8 mouse cellular contexts compared by ENCODE assay signal in the genomic region with DNA sequence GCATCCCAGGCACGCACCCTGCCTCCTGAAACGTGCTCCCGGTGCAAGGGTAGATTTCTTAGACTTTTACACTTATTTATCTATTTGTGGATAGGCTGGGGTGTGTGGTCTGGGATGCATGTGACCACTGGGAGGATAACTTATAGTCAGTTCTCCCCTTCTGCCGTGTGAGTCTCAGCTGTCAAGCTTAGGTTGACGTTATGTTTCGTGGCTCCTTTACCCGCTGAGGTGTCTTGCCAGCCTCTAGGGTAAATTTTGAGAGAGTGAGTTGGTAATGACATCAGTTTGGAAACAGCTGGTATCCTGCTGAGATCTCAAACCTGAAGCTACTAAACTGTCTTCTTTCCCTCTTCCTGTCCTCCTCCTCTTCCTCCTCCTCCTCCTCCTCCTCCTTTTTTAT. TPM values are rescaled to one million over a fixed set of nuclear protein-coding genes. Genes with fewer than 3 reads are reported as not detected.
A peak's percentile ranks its signal among the peaks of the same experiment; 100 is the strongest.
DNase-seq lines count a peak whose midpoint lies in the region; ATAC-seq and TF ChIP-seq lines count a peak whose summit lies in the region.

No protein-coding gene starts in this region.

- peak overlapping the region; percentile 48 for H3K4me3 ChIP-seq in heart, embryonic 13.5 days
- H3K4me3 ChIP-seq in E14TG2a.4 (replicated peaks; ENCODE audit: low read length): peak overlapping the region; percentile 65
- peak overlapping the region; percentile 38 for H3K4me3 ChIP-seq in forebrain, embryonic 16.5 days (replicated peaks; ENCODE audit: low read length)
- H3K4me3 ChIP-seq in megakaryocyte, embryonic 14.5 days (replicated peaks): peak overlapping the region; percentile 2

- peak overlapping the region; percentile 72 for H3K4me2 ChIP-seq in heart, embryonic 13.5 days
- H3K4me2 ChIP-seq in forebrain, embryonic 16.5 days (ENCODE audit: low read length): peak overlapping the region; percentile 60

- no peak for DNase-seq in heart, postnatal 14 days
- DNase-seq in Muller cell, postnatal 12 days (ENCODE audit: inconsistent ontology term): no peak
- no peak for DNase-seq in adrenal gland, adult 18-20 months (ENCODE audit: low spot score in 2 of 2)
- DNase-seq in urinary bladder, postnatal 4 days (ENCODE audit: low spot score in 2 of 2): no peak

- peak overlapping the region; percentile 79 for H3K9ac ChIP-seq in heart, embryonic 13.5 days
- 0 out of 2 replicates have a peak overlapping the region, but pooled peaks have one; percentile 38 for H3K9ac ChIP-seq in forebrain, embryonic 16.5 days (replicated peaks; ENCODE audit: low read depth, low read length)

- ATAC-seq in heart, embryonic 13.5 days (ENCODE audit: extremely low read depth, insufficient number of reproducible peaks, low FRiP score, low TSS enrichment): no peak
- no peak for ATAC-seq in forebrain, embryonic 16.5 days

- H3K27me3 ChIP-seq in heart, embryonic 13.5 days (replicated peaks): no peaks in the 10 kb centered on the region
- H3K27me3 ChIP-seq in E14TG2a.4 (ENCODE audit: insufficient read depth, low read length): no peaks in the 10 kb centered on the region
- no peaks in the 10 kb centered on the region for H3K27me3 ChIP-seq in forebrain, embryonic 16.5 days (replicated peaks; ENCODE audit: control insufficient read depth, insufficient read depth, low read length)
- H3K27me3 ChIP-seq in megakaryocyte, embryonic 14.5 days (replicated peaks): peaks cover 1% of the 10 kb centered on the region

- peaks cover 8% of the 10 kb centered on the region; the same call in 1 of the 2 replicates for H3K36me3 ChIP-seq in heart, embryonic 13.5 days
- H3K36me3 ChIP-seq in E14TG2a.4 (ENCODE audit: insufficient read depth, low read length): no peaks in the 10 kb centered on the region
- H3K36me3 ChIP-seq in forebrain, embryonic 16.5 days (ENCODE audit: control insufficient read depth, insufficient read depth): no peaks in the 10 kb centered on the region
- H3K36me3 ChIP-seq in megakaryocyte, embryonic 14.5 days (replicated peaks; ENCODE audit: low read length): no peaks in the 10 kb centered on the region

- H3K9me3 ChIP-seq in heart, embryonic 13.5 days: no peaks in the 10 kb centered on the region
- no peaks in the 10 kb centered on the region for H3K9me3 ChIP-seq in E14TG2a.4 (ENCODE audit: low read length)
- H3K9me3 ChIP-seq in forebrain, embryonic 16.5 days (ENCODE audit: control insufficient read depth, low read length): no peaks in the 10 kb centered on the region
- H3K9me3 ChIP-seq in megakaryocyte, embryonic 14.5 days: no peaks in the 10 kb centered on the region

- TF ChIP-seq CTCF in E14TG2a.4 (conservative IDR thresholded peaks at IDR 0.05; ENCODE audit: low read length): no peak

- H3K4me1 ChIP-seq in heart, embryonic 13.5 days: peaks cover 32% of the 10 kb centered on the region
- peaks cover 45% of the 10 kb centered on the region for H3K4me1 ChIP-seq in E14TG2a.4 (replicated peaks; ENCODE audit: low read depth, low read length)
- peaks cover 13% of the 10 kb centered on the region for H3K4me1 ChIP-seq in forebrain, embryonic 16.5 days (replicated peaks; ENCODE audit: control insufficient read depth, insufficient read depth, low read length)
- H3K4me1 ChIP-seq in megakaryocyte, embryonic 14.5 days: peaks cover 25% of the 10 kb centered on the region

- peak overlapping the region; percentile 74 for H3K27ac ChIP-seq in heart, embryonic 13.5 days (replicated peaks)
- H3K27ac ChIP-seq in forebrain, embryonic 16.5 days (ENCODE audit: low read length): no peak overlapping the region; the same call in 1 of the 2 replicates

- intact Hi-C loops in heart, postnatal 14 days (cut with DNase I): no loop called here

- 27% methylated on average over 7 of the region's 7 CpGs for WGBS in heart, embryonic 13.5 days
- 18% methylated on average over 7 of the region's 7 CpGs for WGBS in forebrain, embryonic 16.5 days

RNA-seq across cellular contexts. Expression of a gene that starts 3.6 kb away (rescaled TPM):
- 1.6 and 2.2 TPM in 2 replicates for polyA plus RNA-seq in heart, embryonic 13.5 days (2015; fragmentation: Nextera tagmentation; extraction: Ambion mirVana)
- total RNA-seq in heart, postnatal 14 days (2021): under 1 TPM; 0.31 to 0.90 TPM
- not detected in 2 replicates for polyA plus RNA-seq in forebrain, embryonic 16.5 days (2015; fragmentation: Nextera tagmentation; extraction: Ambion mirVana)
- polyA plus RNA-seq in megakaryocyte, embryonic 14.5 days (2012; ENCODE audit: insufficient read depth, low replicate concordance): 2.6 TPM in 1 of 2 replicates, not detected in the other
- total RNA-seq in adrenal gland, adult 18-20 months (2021): under 1 TPM in 1 of 2 experiments, not detected in 1; 0.96 TPM

RNA-seq across cellular contexts. Expression of a gene that starts 17.4 kb away (rescaled TPM):
- polyA plus RNA-seq in heart, embryonic 13.5 days (2015; fragmentation: Nextera tagmentation; extraction: Ambion mirVana): 40.7 and 41.9 TPM in 2 replicates
- 10 to 100 TPM; 47.5 to 49.5 TPM for total RNA-seq in heart, postnatal 14 days (2021)
- polyA plus RNA-seq in forebrain, embryonic 16.5 days (2015; fragmentation: Nextera tagmentation; extraction: Ambion mirVana): 74.4 and 75.1 TPM in 2 replicates
- polyA plus RNA-seq in megakaryocyte, embryonic 14.5 days (2012; ENCODE audit: insufficient read depth, low replicate concordance): 44.3 and 152 TPM in 2 replicates
- total RNA-seq in adrenal gland, adult 18-20 months (2021): 10 to 100 TPM; 79.8 to 85.0 TPM

RNA-seq across cellular contexts. Expression of a gene that starts 18.9 kb away (rescaled TPM):
- polyA plus RNA-seq in heart, embryonic 13.5 days (2015; fragmentation: Nextera tagmentation; extraction: Ambion mirVana): 190 and 213 TPM in 2 replicates
- total RNA-seq in heart, postnatal 14 days (2021): 100 to 1,000 TPM; 252 to 264 TPM
- polyA plus RNA-seq in forebrain, embryonic 16.5 days (2015; fragmentation: Nextera tagmentation; extraction: Ambion mirVana): 283 and 294 TPM in 2 replicates
- 369 and 449 TPM in 2 replicates for polyA plus RNA-seq in megakaryocyte, embryonic 14.5 days (2012; ENCODE audit: insufficient read depth, low replicate concordance)
- total RNA-seq in adrenal gland, adult 18-20 months (2021): 100 to 1,000 TPM; 266 to 283 TPM

RNA-seq across cellular contexts. Expression of a gene that starts 19.0 kb away (rescaled TPM):
- 38.3 and 40.9 TPM in 2 replicates for polyA plus RNA-seq in heart, embryonic 13.5 days (2015; fragmentation: Nextera tagmentation; extraction: Ambion mirVana)
- total RNA-seq in heart, postnatal 14 days (2021): 10 to 100 TPM; 39.9 to 41.9 TPM
- 61.1 and 62.9 TPM in 2 replicates for polyA plus RNA-seq in forebrain, embryonic 16.5 days (2015; fragmentation: Nextera tagmentation; extraction: Ambion mirVana)
- 100 and 136 TPM in 2 replicates for polyA plus RNA-seq in megakaryocyte, embryonic 14.5 days (2012; ENCODE audit: insufficient read depth, low replicate concordance)
- 10 to 100 TPM; 46.5 to 47.2 TPM for total RNA-seq in adrenal gland, adult 18-20 months (2021)

RNA-seq across cellular contexts. Expression of a gene that starts 39.0 kb away (rescaled TPM):
- polyA plus RNA-seq in heart, embryonic 13.5 days (2015; fragmentation: Nextera tagmentation; extraction: Ambion mirVana): 399 and 477 TPM in 2 replicates
- 100 to 1,000 TPM; 115 to 145 TPM for total RNA-seq in heart, postnatal 14 days (2021)
- polyA plus RNA-seq in forebrain, embryonic 16.5 days (2015; fragmentation: Nextera tagmentation; extraction: Ambion mirVana): 378 and 389 TPM in 2 replicates
- polyA plus RNA-seq in megakaryocyte, embryonic 14.5 days (2012; ENCODE audit: insufficient read depth, low replicate concordance): 21.6 and 178 TPM in 2 replicates
- 100 to 1,000 TPM; 127 to 129 TPM for total RNA-seq in adrenal gland, adult 18-20 months (2021)

Comparison
In these comparisons a context has a peak if more than half of its experiments do, and no peak if none do; other contexts are left out.
1. H3K4me3 ChIP-seq: peak in every context shown above with its lines; median percentile 65 in E14TG2a.4; 48 in heart, embryonic 13.5 days; 38 in forebrain, embryonic 16.5 days; 2 in megakaryocyte, embryonic 14.5 days.